Mouse (Mus musculus) cerebellum, adult 2 months (tissue): Measurements from ENCODE around the gene Slc6a16. TPM values are rescaled to one million over a fixed set of nuclear protein-coding genes. Genes with fewer than 3 reads are reported as not detected.

Experiments
- DNase-seq, 2 experiments: peaks; one replicate each; pipeline ENCODE4 v3.0.0; 2021
- H3K27ac ChIP-seq: fragments of 200-500 bp; 2 replicates; pipeline ENCODE4 v1.5.1; 2012; ENCODE audit warnings: low read length, control low read depth, inconsistent platforms; ENCODE audit not compliant: insufficient read depth
- H3K27me3 ChIP-seq: fragments of 200-500 bp; 2 replicates; pipeline ENCODE4 v1.6.1; 2012; ENCODE audit warnings: inconsistent platforms, mild to moderate bottlenecking, low read length, moderate library complexity; ENCODE audit not compliant: control insufficient read depth, insufficient read depth
- H3K4me1 ChIP-seq: fragments of 200-500 bp; 2 replicates; pipeline ENCODE4 v1.6.1; 2011; ENCODE audit warnings: low read length; ENCODE audit not compliant: control insufficient read depth, insufficient read depth
- H3K4me3 ChIP-seq: fragments of 200-500 bp; replicated peaks from 2 replicates; pipeline ENCODE3; 2011; ENCODE audit warnings: mild to moderate bottlenecking, low read depth, low read length, control low read depth; ENCODE audit not compliant: insufficient read depth
- CTCF ChIP-seq: fragments of 200-500 bp; IDR thresholded peaks from 2 replicates; pipeline ENCODE4 v1.5.1; 2011; ENCODE audit warnings: low read depth, mild to moderate bottlenecking, control low read depth, low read length, moderate library complexity, borderline replicate concordance; ENCODE audit not compliant: insufficient read depth
- POLR2A ChIP-seq: fragments of 200-500 bp; IDR thresholded peaks from 2 replicates; pipeline ENCODE4 v1.6.1; 2011; ENCODE audit warnings: low read length, control low read depth, borderline replicate concordance; ENCODE audit not compliant: insufficient read depth
- WGBS: fragments of 180-500 bp; shearing (Covaris S2); methylation state at CpG from one replicate; pipeline ENCODE4 v1.1.7; 2018; 5-methylcytosine and 5-hydroxymethylcytosine counted together
- polyA plus RNA-seq: library from polyadenylated mRNA; depleted of rRNA; stranded (reverse); fragments of >200 nt; gene quantifications from 2 replicates; pipeline ENCODE4 v1.2.3, GENCODE M21; 2012

Slc6a16 gene
- polyA plus RNA-seq, 1 experiment, result 3.1 TPM

- TF ChIP-seq CTCF (no peak), POLR2A (no peak)
- no peak overlapping the region for H3K27ac ChIP-seq
- DNase-seq, result no peak
- no peak overlapping the region for H3K4me3 ChIP-seq
- WGBS, result 22% methylated on average over 8 of the region's 8 CpGs
- H3K27me3 ChIP-seq, result no peaks in the 10 kb centered on the region
- no peaks in the 10 kb centered on the region for H3K4me1 ChIP-seq
These were observed 61.7 kb downstream of the Slc6a16 start for GRCm38 (mm10) chr7:45302626-45303025.

- H3K4me1 ChIP-seq, result no peaks in the 10 kb centered on the region
- WGBS, result 19% methylated on average over 13 of the region's 13 CpGs
- H3K4me3 ChIP-seq, result peak overlapping the region; percentile 52
- no peaks in the 10 kb centered on the region for H3K27me3 ChIP-seq
- TF ChIP-seq POLR2A (no peak), CTCF (no peak)
- no peak overlapping the region for H3K27ac ChIP-seq
- peak in 1 of 2 experiments; percentile 29 for DNase-seq
These were observed 64.0 kb downstream of the Slc6a16 start for GRCm38 (mm10) chr7:45304869-45305268.

DNA sequence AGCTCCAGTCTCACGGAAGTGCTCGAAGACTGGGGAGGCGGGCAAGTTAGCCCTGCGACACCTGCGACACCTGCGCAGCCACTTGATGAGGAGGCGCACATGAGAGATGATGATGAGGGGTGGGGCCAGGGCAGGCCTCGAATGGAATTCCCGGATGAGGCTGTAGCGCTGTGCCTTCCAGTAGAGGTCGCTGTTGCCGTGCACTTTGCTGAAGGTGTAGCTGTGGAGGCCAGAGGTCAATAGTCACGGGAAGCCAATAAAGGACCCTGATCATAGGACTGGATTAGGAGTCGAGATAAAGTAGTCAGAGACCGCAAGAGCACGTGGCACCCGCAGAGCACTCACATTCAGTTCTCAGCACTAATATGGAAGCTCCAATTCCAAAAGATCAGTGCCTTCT is 64.4 kb downstream of the Slc6a16 start:
- H3K27ac ChIP-seq, result no peak overlapping the region
- TF ChIP-seq CTCF, result peak; percentile 85
- TF ChIP-seq POLR2A, result no peak
- H3K4me3 ChIP-seq, result peak overlapping the region; percentile 52
- no peaks in the 10 kb centered on the region for H3K27me3 ChIP-seq
- no peaks in the 10 kb centered on the region for H3K4me1 ChIP-seq
- DNase-seq, result peak; percentile 81 to 86
- WGBS, result 9% methylated on average over 17 of the region's 17 CpGs

DNA sequence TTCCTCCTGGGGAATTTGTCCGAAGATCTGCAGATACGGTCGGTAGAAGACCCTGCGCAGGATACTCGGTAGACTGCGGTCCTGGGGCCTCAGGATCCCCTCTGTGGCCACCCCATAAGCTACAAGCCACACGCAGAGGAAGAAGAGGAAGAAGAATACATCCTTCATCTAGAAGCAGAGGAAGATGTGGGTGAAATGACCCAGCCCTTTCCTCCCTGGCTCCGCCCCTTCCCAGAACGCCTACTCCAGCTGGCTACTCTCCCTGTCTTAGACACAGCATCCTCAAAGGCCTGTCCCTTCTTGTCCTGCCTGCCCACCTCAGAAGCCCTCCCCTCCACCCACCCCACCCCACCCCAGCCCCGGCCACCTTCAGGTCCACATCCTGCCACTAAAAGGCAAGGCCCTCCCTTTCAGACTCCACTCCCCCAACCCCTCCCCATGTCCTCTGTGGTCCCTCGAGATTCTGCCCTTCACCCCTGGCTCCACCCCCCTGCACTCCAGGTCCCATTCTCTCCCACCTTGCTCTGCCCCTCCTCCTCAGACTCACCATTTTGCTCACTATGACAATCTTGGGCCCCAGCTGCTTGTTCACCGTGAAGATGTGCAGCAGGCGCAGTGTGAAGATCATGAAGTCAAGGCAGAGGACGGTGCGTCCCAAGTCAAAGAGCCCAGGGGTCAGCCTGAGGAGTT is 67.8 kb downstream of the Slc6a16 start:
- 73% methylated on average over 15 of the region's 15 CpGs for WGBS
- DNase-seq, result no peak

DNA sequence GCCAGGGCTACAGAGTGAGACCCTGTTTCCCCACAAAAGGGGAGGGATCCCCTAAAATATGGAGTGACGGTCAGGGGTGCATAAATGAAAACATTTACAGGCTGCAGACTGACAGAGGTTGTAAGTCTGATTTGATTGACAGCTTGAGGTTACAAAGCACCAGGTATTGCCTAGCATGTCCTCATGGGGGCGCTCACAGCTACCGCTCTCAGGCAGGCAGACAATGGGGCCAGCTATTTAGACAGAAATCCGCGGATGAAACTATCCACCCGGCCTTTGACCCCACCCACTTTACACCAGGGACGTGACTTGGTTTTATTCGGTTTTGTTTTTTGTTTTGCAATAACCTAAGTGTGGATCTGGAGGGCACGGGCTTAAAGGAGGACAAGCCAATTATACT is 68.6 kb downstream of the Slc6a16 start:
- H3K27ac ChIP-seq, result no peak overlapping the region
- TF ChIP-seq CTCF (peak; percentile 81), POLR2A (no peak)
- H3K27me3 ChIP-seq, result no peaks in the 10 kb centered on the region
- H3K4me3 ChIP-seq, result no peak overlapping the region
- no peaks in the 10 kb centered on the region for H3K4me1 ChIP-seq
- WGBS, result 11% methylated on average over 9 of the region's 9 CpGs
- peak; percentile 56 to 59 for DNase-seq

More for the DNA sequence above, 67.8 kb downstream of the Slc6a16 start:
- no peaks in the 10 kb centered on the region for H3K27me3 ChIP-seq
- H3K4me3 ChIP-seq, result no peak overlapping the region
- H3K4me1 ChIP-seq, result no peaks in the 10 kb centered on the region
- TF ChIP-seq POLR2A (no peak), CTCF (no peak)
- H3K27ac ChIP-seq, result no peak overlapping the region

- TF ChIP-seq POLR2A (no peak), CTCF (no peak)
- no peak overlapping the region for H3K27ac ChIP-seq
- 83% methylated on average over 8 of the region's 8 CpGs for WGBS
- H3K27me3 ChIP-seq, result no peaks in the 10 kb centered on the region
- no peaks in the 10 kb centered on the region for H3K4me1 ChIP-seq
- no peak for DNase-seq
- no peak overlapping the region for H3K4me3 ChIP-seq
These were observed 71.1 kb downstream of the Slc6a16 start for GRCm38 (mm10) chr7:45312023-45312422.

- Histone ChIP-seq H3K27ac (no peak overlapping the region), H3K4me1 (no peaks in the 10 kb centered on the region), H3K27me3 (no peaks in the 10 kb centered on the region), H3K4me3 (no peak overlapping the region)
- no peak for TF ChIP-seq POLR2A
- no peak for TF ChIP-seq CTCF
- WGBS, result 40% methylated on average over 10 of the region's 10 CpGs
- DNase-seq, result no peak
These were observed 72.0 kb downstream of the Slc6a16 start for GRCm38 (mm10) chr7:45312686-45313453.

DNA sequence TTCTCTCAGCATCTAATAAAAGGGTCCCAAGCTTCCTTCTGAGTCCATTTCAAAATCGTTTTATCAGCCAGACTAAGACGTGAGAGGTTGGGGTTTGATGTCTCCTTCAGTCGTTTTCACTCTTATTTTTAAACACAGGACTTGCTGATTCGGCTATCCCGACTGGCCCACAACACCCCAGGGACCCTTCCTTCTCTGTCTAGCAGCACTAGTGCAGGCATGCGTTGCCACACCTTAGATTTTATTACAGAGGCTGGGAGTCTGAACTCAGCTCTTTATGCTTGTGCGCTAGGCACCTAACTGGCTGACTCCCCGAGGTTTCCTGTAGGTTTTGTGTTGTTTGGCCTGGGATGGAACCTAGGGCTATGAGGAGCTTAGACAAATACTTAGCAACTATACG is 72.6 kb downstream of the Slc6a16 start:
- WGBS, result 45% methylated on average over 9 of the region's 9 CpGs
- no peak overlapping the region for H3K27ac ChIP-seq

More for the DNA sequence above, 72.6 kb downstream of the Slc6a16 start:
- no peaks in the 10 kb centered on the region for H3K4me1 ChIP-seq
- H3K4me3 ChIP-seq, result no peak overlapping the region
- H3K27me3 ChIP-seq, result no peaks in the 10 kb centered on the region
- TF ChIP-seq POLR2A (no peak), CTCF (no peak)
- DNase-seq, result no peak
